Mouse (Mus musculus) stomach, postnatal 0 days (tissue): ENCODE results near the gene Rpp40. TPM values are rescaled to one million over a fixed set of nuclear protein-coding genes. Genes with fewer than 3 reads are reported as not detected.

Experiments used
- ATAC-seq: fragments of 200-750 bp; cut with Nextera tagmentation; 2 replicates; pipeline ENCODE4 v1.8.0; 2017; ENCODE audit not compliant: low FRiP score, low TSS enrichment
- DNase-seq: peaks from one replicate; pipeline ENCODE4 v3.0.0-alpha.2; 2016; ENCODE audit warnings: low spot score
- H3K27ac ChIP-seq: fragments of 300-500 bp; sonication (generic); replicated peaks from 2 replicates; pipeline ENCODE4 v1.5.1; 2014; ENCODE audit warnings: mild to moderate bottlenecking, control low read depth
- H3K27me3 ChIP-seq: fragments of 300-500 bp; sonication (generic); 2 replicates; pipeline ENCODE4 v1.6.1; 2014; ENCODE audit warnings: low read length; ENCODE audit not compliant: control insufficient read depth, insufficient read depth
- H3K36me3 ChIP-seq: fragments of 300-500 bp; sonication (generic); 2 replicates; pipeline ENCODE4 v1.6.1; 2014; ENCODE audit warnings: low read length, mixed read lengths; ENCODE audit not compliant: control insufficient read depth, insufficient read depth
- H3K4me1 ChIP-seq: fragments of 300-500 bp; sonication (generic); replicated peaks from 2 replicates; pipeline ENCODE4 v1.6.1; 2014; ENCODE audit warnings: antibody characterized with exemption; ENCODE audit not compliant: control insufficient read depth, insufficient read depth
- H3K4me2 ChIP-seq: fragments of 300-500 bp; sonication (generic); replicated peaks from 2 replicates; pipeline ENCODE4 v1.6.1; 2014; ENCODE audit warnings: low read depth, mild to moderate bottlenecking, control low read depth, moderate library complexity
- H3K4me3 ChIP-seq: fragments of 300-500 bp; sonication (generic); 2 replicates; pipeline ENCODE4 v1.5.1; 2014; ENCODE audit warnings: low read depth, low read length, control low read depth
- H3K9ac ChIP-seq: fragments of 300-500 bp; sonication (generic); 2 replicates; pipeline ENCODE4 v1.6.1; 2014; ENCODE audit warnings: mild to moderate bottlenecking, low read length, control low read depth, mixed read lengths
- H3K9me3 ChIP-seq: fragments of 300-500 bp; sonication (generic); 2 replicates; pipeline ENCODE4 v1.6.1; 2016; ENCODE audit warnings: low read length; ENCODE audit not compliant: control insufficient read depth
- CTCF ChIP-seq: IDR thresholded peaks from 2 replicates; pipeline ENCODE4 v1.5.1; 2016; ENCODE audit warnings: antibody characterized with exemption, low read depth, mild to moderate bottlenecking, moderate library complexity
- EP300 ChIP-seq: optimal IDR thresholded peaks from 2 replicates; pipeline ENCODE3; 2016; ENCODE audit warnings: antibody characterized with exemption
- WGBS: fragments of 180-500 bp; shearing (Covaris S2); extraction: QIAGEN DNeasy Blood & Tissue Kit; methylation state at CpG from one replicate; pipeline ENCODE4 v1.1.7; 2014; 5-methylcytosine and 5-hydroxymethylcytosine counted together
- polyA plus RNA-seq: library from polyadenylated mRNA; unstranded; fragments of >200 nt; fragmentation: Nextera tagmentation; extraction: Ambion mirVana; gene quantifications from 2 replicates; pipeline ENCODE4 v1.2.1, GENCODE M21; 2015

The Rpp40 gene
- 13.3 and 13.4 TPM in 2 replicates for polyA plus RNA-seq

DNA sequence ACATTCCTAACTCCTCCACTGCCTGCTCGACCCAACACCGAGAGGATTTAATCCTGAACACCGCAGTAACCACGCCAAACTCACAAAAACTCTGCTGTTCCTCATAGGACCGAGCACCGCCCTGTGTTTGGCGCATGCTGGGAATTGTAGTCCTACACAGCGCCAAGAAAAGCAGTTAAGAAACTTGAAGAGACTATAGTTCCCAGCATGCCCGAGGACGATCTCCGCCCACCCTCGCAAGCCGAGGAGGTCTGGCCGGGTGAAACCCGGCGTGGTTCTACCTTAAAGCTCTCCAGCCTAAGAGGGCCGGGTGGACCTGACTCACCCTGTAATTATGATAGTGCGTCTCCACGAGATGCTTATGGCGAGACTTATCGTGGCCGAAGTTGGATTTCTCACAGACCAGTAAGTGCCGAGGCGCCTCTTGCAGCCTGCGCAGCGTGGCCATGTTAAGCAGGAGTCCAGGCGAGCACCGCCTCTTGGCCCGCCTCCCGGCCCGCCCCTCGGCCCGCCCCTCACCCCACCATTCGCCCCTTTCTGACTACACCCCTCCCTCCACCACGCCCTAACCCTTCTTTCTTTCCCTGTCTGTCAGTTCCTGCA is at the start of gene Rpp40:
TSS of gene Rpp40 (minus strand) at position 481 of the 603 bp plus-strand sequence.
- Histone ChIP-seq H3K36me3 (no peaks in the 10 kb centered on the region), H3K9ac (peak within 1 kb of the TSS; percentile 52), H3K4me1 (no peaks in the 10 kb centered on the region), H3K27me3 (no peaks in the 10 kb centered on the region), H3K4me2 (peak within 1 kb of the TSS; percentile 70), H3K27ac (no peak within 1 kb of the TSS), H3K9me3 (no peaks in the 10 kb centered on the region), H3K4me3 (peak within 1 kb of the TSS; percentile 66)
- ATAC-seq (peak; percentile 100), DNase-seq (peak; percentile 94)
- TF ChIP-seq CTCF (no peak), EP300 (no peak)
- under 1% methylated on average over 32 of the region's 35 CpGs for WGBS

DNA sequence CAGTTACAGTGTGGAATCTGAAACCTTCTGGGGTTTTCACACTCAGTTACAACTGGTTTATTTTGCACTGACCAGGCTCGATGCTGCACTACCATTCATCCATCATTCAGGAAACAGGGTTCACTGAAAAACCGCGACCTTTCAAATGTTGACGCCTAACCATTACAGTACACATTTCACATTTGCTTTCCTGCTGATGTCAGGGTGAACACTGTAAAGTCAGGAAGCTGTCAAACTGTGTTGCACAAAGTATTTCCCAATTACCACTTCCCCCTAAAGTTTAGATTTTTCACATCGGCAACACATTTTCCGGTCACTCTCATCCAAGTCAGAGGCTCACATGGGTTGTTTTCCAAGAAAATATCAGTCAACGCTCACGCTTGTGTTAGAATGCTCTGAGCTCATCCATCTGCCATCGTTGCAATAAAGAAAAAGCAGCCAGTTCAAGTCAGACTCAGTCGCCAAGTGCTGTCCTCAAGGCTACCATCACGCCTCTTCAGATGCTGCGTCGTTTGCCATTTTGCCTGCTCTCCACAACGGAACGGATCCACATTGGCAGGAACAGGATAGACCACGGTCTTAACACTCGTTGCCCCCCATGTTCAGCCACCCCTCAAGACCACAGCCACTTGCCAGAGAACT is 43.8 kb upstream of the Rpp40 start:
- DNase-seq (no peak), ATAC-seq (peak; percentile 21; the same call in 1 of the 2 replicates)
- TF ChIP-seq CTCF: no peak
- TF ChIP-seq EP300: no peak
- Histone ChIP-seq H3K4me3 (no peak overlapping the region), H3K27ac (no peak overlapping the region), H3K9me3 (no peaks in the 10 kb centered on the region; the same call in 1 of the 2 replicates), H3K36me3 (no peaks in the 10 kb centered on the region), H3K4me1 (no peaks in the 10 kb centered on the region), H3K4me2 (no peak overlapping the region), H3K9ac (no peak overlapping the region), H3K27me3 (no peaks in the 10 kb centered on the region)
- WGBS: 62% methylated on average over 17 of the region's 17 CpGs

- Histone ChIP-seq H3K9me3 (no peaks in the 10 kb centered on the region; the same call in 1 of the 2 replicates), H3K4me2 (no peak overlapping the region), H3K4me3 (no peak overlapping the region), H3K27ac (no peak overlapping the region), H3K36me3 (no peaks in the 10 kb centered on the region), H3K9ac (no peak overlapping the region), H3K27me3 (no peaks in the 10 kb centered on the region), H3K4me1 (no peaks in the 10 kb centered on the region)
- no peak for TF ChIP-seq EP300
- peak; percentile 95 for TF ChIP-seq CTCF
- DNase-seq (peak; percentile 73), ATAC-seq (0 out of 2 replicates have a peak, but pooled peaks have one; percentile 54)
- WGBS: 18% methylated on average over 14 of the region's 14 CpGs
These were observed 41.3 kb upstream of the Rpp40 start for GRCm38 (mm10) chr13:35947354-35948000.

GRCm38 (mm10) chr13:35946659-35947353 is 40.6 kb upstream of the Rpp40 start:
- TF ChIP-seq CTCF (no peak), EP300 (no peak)
- ATAC-seq (no peak), DNase-seq (no peak)
- no peak overlapping the region for H3K9ac ChIP-seq
- WGBS: 68% methylated on average over 20 of the region's 20 CpGs
- H3K4me1 ChIP-seq: no peaks in the 10 kb centered on the region
- no peak overlapping the region for H3K4me3 ChIP-seq
- no peaks in the 10 kb centered on the region for H3K27me3 ChIP-seq
- H3K4me2 ChIP-seq: no peak overlapping the region
- no peaks in the 10 kb centered on the region; the same call in 1 of the 2 replicates for H3K9me3 ChIP-seq
- H3K27ac ChIP-seq: no peak overlapping the region
- H3K36me3 ChIP-seq: no peaks in the 10 kb centered on the region

- Histone ChIP-seq H3K9me3 (no peaks in the 10 kb centered on the region), H3K9ac (no peak overlapping the region), H3K4me2 (no peak overlapping the region), H3K4me1 (no peaks in the 10 kb centered on the region), H3K27ac (no peak overlapping the region), H3K27me3 (no peaks in the 10 kb centered on the region), H3K36me3 (no peaks in the 10 kb centered on the region), H3K4me3 (no peak overlapping the region)
- DNase-seq (no peak), ATAC-seq (no peak)
- TF ChIP-seq EP300: no peak
- no peak for TF ChIP-seq CTCF
- WGBS: 78% methylated on average over 5 of the region's 5 CpGs
These were observed 34.8 kb upstream of the Rpp40 start for GRCm38 (mm10) chr13:35940934-35941333.
